Mouse (Mus musculus) liver, embryonic 18 days (tissue): Measurements from ENCODE around the gene Klhl22. TPM values are rescaled to one million over a fixed set of nuclear protein-coding genes. Genes with fewer than 3 reads are reported as not detected.

Experiments
- polyA plus RNA-seq: library from polyadenylated mRNA; depleted of rRNA; stranded (reverse); fragments of >200 nt; gene quantifications from 2 replicates; pipeline ENCODE4 v1.2.3, GENCODE M21; 2012; rRNA removed

The Klhl22 gene
- 14.3 and 15.0 TPM in 2 replicates for polyA plus RNA-seq

DNA sequence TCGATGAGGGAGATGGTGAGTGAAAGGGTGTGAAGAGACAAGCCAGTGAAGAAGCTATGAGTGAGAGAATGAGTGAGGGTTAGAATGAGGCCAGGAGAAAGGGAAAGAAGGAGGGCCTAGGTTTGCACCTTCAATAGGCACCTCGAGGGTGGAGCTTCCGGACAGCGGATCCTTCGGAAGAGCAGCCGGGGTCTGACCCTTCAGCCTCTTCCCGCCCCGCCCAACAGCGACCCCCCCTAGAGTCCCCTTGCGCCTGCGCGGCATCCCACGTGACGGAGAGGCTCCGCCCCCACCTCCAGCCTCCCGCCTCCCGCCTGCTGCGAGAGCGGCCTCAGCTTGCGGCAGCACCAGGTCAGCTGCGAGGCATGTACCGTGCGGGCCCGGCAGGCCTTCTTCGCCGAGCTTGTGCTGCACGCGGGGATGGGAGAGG, at the start of gene Klhl22:
Gene Klhl22 (plus strand): TSS at position 275 of the 430 bp plus-strand sequence.

DNA sequence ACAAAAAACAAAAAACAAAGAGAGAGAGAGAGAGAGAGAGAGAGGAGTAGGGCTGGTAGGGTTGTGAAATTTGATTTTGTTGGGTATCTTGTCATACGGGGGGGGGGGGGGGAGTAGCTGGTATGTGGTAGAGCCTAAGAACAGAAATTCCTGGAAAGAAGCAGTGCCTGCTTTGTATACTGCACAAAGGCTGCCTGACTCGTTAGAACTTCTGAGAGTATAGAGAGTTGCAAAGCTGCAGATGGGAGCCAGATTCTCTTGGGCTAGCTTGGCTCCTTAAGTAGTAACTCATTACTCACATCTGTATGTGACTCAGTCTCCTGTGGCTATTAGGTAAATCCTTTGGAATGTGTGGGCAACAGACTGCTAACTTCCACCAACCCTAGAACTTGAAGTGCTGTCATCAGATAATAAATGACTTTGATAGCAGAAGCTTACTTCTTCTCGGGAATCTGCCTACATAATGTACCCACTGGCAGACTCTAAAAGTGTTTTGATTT, 26.5 kb upstream of the Klhl22 start, which contains the start of gene Med15:
Gene Med15 (minus strand): TSS at position 51 of the 500 bp plus-strand sequence.

DNA sequence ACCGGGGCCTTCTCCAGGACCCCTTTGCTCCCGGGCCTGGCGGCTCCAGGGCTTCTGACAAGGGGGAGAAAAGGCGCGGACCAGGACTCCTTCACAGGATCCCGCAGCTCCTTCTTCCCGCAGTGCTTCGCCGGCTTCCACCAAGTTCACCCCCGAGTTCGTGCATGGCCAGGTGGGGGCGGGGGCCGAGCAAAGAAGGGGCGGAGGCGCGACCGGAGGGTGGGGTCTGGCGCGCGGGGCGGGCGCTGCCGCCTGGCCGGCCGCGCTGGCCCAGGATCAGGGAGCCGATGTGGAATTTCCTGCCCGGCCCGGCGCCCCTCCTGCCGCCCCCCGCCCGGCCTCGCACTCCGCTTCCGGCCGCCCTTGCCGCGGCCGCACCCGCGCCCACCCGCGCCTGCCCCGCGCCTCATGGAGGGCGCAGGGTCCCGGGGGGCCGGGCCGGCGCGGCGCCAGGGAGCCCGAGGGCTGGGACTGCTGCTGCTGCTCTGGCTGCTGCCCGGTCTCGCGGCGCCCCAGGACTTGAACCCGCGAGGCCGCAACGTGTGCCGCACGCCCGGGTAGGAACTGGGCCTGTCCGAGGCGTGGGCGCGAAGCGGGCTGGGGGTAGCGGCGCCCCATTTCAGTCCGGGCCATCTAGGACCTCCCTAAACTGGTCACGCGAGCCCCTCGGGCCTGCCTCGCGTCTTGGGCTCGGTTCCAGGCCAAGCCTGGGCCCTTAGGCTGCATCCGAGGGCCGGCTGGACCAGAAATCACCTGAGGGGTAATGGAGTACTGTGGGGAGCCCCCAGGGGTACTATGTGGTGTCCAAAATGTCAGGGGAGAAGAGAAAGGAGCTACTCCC, 37.8 kb downstream of the Klhl22 start, which contains the start of gene Scarf2:
Gene Scarf2 (plus strand): TSS at position 312 of the 841 bp plus-strand sequence.

DNA sequence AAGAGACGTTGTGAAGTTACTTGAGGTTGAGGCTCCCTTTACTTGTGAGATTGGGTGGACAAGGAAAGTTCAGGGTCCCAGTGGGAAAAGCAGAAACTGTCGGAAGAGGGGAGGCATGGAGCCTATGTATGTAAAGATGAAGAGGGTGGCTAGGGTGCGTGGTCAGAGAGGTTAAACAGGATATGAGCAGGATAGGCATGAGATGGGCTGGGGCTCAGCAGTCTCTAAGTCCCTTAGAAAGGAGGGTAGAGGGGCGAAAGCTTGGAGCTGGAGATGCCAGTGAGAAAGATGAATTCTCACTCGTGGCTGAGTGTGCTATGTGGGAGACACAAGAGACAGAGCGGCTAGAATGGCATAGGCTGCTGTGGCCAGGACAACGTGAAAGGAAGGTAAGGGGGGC, 73.4 kb downstream of the Klhl22 start, which contains the start of gene B830017H08Rik:
Gene B830017H08Rik (plus strand): TSS at position 301 of the 400 bp plus-strand sequence.

DNA sequence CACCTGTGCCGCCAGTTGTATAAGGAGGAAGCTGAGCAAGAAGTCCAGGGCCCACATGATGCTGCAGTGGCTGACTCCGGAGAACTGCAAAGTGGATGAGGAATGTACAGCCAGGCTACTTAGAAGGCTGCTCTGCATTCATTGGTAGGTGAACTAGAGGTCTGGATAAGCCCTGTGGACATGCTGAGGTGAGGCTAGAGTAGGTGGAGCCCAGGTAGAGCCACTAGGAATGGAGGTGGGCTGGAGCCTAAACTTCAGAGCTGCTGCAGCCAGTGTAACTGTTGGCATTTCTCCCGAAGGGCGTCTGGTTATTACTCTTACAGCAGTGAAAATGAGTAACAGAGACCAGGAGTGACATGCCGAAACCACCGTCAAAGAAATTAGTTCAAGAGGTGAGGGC, 78.6 kb downstream of the Klhl22 start, which contains the start of gene Car15:
Gene Car15 (minus strand): TSS at position 314 of the 400 bp plus-strand sequence.

Other genes starting within 250 kb of the Klhl22 start
- 18.5 and 20.1 TPM in 2 replicates for gene Thap7, start 228.5 kb upstream of the Klhl22 start, polyA plus RNA-seq
- gene Lrrc74b, start 198.4 kb upstream of the Klhl22 start, polyA plus RNA-seq, result 0.06 and 0.11 TPM in 2 replicates
- gene P2rx6, start 197.7 kb upstream of the Klhl22 start, polyA plus RNA-seq, result 0.08 and 0.10 TPM in 2 replicates
- gene Slc7a4, start 176.4 kb upstream of the Klhl22 start, polyA plus RNA-seq, result 5.4 and 6.0 TPM in 2 replicates
- gene Smpd4, start 140.3 kb upstream of the Klhl22 start, polyA plus RNA-seq, result 17.5 and 17.6 TPM in 2 replicates
- gene Ccdc74a, start 113.1 kb upstream of the Klhl22 start, polyA plus RNA-seq, result 1.6 and 1.8 TPM in 2 replicates
- gene Med15, start 26.7 kb upstream of the Klhl22 start, polyA plus RNA-seq, result 12.6 and 18.0 TPM in 2 replicates
- 4.7 and 6.5 TPM in 2 replicates for gene Scarf2, start 37.7 kb downstream of the Klhl22 start, polyA plus RNA-seq
- gene B830017H08Rik, start 73.5 kb downstream of the Klhl22 start, polyA plus RNA-seq, result not detected in 2 replicates
- gene Car15, start 78.7 kb downstream of the Klhl22 start, polyA plus RNA-seq, result 1.0 and 1.6 TPM in 2 replicates
- 0.13 and 0.24 TPM in 2 replicates for gene Gm20518, start 132.1 kb downstream of the Klhl22 start, polyA plus RNA-seq
- 0.02 and 0.03 TPM in 2 replicates for gene Tssk1, start 134.6 kb downstream of the Klhl22 start, polyA plus RNA-seq
- gene Dgcr2, start 138.9 kb downstream of the Klhl22 start, polyA plus RNA-seq, result 20.8 and 21.7 TPM in 2 replicates
- not detected in 2 replicates for gene Tssk2, start 139.0 kb downstream of the Klhl22 start, polyA plus RNA-seq
- gene Ess2, start 151.7 kb downstream of the Klhl22 start, polyA plus RNA-seq, result 7.2 and 8.3 TPM in 2 replicates
- not detected in 2 replicates for gene Gsc2, start 155.4 kb downstream of the Klhl22 start, polyA plus RNA-seq
- gene Slc25a1, start 168.6 kb downstream of the Klhl22 start, polyA plus RNA-seq, result 48.8 and 59.1 TPM in 2 replicates
- 3.2 and 5.8 TPM in 2 replicates for gene Vpreb2, start 220.8 kb downstream of the Klhl22 start, polyA plus RNA-seq